Mouse (Mus musculus): ENCODE measurements around the gene Dmbt1. TPM values are rescaled to one million over a fixed set of nuclear protein-coding genes. Genes with fewer than 3 reads are reported as not detected.
"Not testable (repeated sequence)": the region's sequence is repeated elsewhere in the genome, so short reads cannot be mapped to it uniquely, and the experiment has no call there.

The Dmbt1 gene
- total RNA-seq, 1 experiment from 2014 or later: not detected

DNA sequence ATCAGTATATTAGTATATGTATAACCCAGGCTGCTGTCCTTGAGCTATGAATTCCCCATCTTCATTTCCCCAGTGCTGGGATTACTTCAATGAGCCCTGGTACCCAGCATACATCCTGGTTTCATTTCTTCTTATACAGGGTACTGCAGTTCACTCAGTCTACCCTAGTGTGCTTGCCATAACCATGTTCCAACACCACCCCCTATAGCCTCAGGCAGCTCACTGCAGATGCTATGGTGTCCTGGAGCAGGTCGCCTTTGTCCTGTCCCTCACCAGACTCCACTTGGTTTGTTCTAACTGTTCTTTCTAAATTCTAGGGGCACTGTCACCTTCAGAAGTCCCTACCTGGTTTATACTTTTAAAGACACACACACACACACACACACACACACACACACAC, 10.8 kb downstream of the Dmbt1 start:
- no peak for ATAC-seq (replicated peaks; ENCODE audit: insufficient number of reproducible peaks, low FRiP score, low TSS enrichment, poor library complexity, severe bottlenecking)

DNA sequence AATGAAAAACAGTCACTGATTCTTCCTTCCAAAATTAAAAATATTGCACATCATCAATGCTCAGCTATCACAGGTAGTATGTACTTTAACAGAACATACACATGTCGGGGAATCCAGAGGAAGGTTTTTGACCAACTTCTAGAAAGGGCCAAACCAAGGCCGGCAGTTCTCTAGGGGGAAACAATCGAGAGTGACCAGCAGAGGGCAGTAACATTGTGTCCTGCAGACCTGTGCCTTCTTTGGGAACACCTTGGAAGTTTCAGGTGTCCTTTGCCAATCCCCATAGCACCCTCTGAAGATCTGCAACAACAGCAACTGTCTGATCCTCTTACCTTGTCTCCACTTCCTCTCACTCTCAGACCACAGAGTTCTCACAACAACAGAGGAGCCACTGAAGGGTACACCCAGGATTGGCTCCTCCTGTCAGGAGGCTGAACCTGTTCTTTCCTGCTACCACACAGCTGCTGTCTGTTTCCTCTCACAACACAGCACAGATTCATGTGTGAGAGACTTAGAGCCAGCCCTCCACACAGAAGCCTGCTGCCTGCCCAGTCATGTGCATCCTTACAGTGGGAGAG, 13.5 kb downstream of the Dmbt1 start:
- ATAC-seq (replicated peaks; ENCODE audit: insufficient number of reproducible peaks, low FRiP score, low TSS enrichment, poor library complexity, severe bottlenecking): not testable (repeated sequence)

DNA sequence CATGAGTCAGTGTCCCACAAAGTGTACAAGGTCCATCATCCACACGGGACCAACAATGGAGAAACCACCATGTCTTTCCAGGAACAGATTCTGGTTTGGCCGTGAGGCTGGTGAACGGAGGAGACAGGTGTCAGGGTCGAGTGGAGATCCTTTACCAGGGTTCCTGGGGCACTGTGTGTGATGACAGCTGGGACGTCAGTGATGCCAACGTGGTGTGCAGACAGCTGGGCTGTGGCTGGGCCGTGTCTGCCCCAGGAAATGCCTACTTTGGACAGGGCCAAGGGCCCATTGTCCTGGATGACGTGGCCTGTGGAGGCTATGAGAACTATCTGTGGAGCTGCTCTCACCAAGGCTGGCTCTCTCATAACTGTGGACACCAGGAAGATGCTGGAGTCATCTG, 18.0 kb downstream of the Dmbt1 start:
- ATAC-seq (replicated peaks; ENCODE audit: insufficient number of reproducible peaks, low FRiP score, low TSS enrichment, poor library complexity, severe bottlenecking): not testable (repeated sequence)

DNA sequence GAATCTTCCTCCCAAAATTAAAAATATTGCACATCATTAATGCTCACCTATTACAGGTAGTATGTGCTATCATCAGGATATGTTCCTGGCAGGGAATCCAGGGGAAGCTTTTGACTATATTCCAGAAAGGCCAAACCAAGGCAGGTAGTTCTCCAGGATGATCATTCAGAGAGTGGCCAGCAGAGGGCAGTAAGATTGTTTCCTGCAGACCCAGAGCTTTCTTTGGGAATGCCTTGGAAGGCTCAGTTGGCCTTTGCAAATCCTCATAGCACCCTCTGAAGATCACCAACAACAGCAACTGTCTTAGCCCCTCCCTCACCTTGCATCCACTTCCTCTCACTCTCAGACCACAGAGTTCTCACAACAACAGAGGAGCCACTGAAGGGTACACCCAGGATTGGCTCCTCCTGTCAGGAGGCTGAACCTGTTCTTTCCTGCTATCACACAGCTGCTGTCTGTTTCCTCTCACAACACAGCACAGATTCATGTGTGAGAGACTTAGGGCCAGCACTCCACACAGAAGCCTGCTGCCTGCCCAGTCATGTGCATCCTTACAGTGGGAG, 23.0 kb downstream of the Dmbt1 start:
- no peak for ATAC-seq (replicated peaks; ENCODE audit: insufficient number of reproducible peaks, low FRiP score, low TSS enrichment, poor library complexity, severe bottlenecking)

DNA sequence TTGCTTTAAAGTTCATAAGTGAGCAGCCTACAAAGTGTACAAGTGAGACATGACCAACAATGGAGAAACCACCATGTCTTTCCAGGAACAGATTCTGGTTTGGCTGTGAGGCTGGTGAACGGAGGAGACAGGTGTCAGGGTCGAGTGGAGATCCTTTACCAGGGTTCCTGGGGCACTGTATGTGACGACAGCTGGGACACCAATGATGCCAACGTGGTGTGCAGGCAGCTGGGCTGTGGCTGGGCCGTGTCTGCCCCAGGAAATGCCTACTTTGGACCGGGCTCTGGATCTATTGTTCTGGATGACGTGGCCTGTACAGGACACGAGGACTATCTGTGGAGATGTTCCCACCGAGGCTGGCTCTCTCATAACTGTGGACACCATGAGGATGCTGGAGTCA, 26.1 kb downstream of the Dmbt1 start:
- not testable (repeated sequence) for ATAC-seq (replicated peaks; ENCODE audit: insufficient number of reproducible peaks, low FRiP score, low TSS enrichment, poor library complexity, severe bottlenecking)

DNA sequence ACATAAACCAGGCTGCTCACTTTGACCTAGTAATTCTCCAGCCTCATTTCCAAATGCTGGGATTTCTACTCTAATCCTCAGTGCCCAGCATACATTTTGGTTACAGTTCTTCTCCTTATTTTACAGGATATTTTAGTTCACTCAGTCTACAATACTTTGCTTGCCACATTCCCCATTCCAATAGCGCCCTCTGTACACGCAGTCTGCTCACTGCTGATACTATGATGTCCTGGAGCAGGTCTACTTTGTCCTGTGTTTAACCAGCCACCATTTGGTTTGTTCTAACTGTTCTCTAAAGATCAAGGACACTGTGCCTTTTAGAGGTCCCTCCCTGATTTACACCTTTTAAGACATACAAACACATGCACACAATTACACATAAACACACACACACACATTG, 28.0 kb downstream of the Dmbt1 start:
- not testable (repeated sequence) for ATAC-seq (replicated peaks; ENCODE audit: insufficient number of reproducible peaks, low FRiP score, low TSS enrichment, poor library complexity, severe bottlenecking)

DNA sequence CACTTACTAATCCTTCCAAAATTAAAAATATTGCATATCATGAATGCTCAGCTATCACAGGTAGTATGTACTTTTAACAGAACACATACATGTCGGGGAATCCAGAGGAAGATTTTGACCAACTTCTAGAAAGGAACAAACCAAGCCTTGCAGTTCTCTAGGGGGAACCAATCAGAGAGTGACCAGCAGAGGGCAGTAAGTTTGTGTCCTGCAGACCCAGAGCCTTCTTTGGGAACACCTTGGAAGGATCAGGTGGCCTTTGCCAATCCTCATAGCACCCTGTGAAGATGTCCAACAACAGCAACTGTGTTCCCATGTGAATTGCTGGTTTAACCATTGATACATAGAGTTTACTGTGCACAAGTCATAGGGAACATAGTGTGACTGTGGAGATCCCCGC, 30.7 kb downstream of the Dmbt1 start:
- no peak for ATAC-seq (replicated peaks; ENCODE audit: insufficient number of reproducible peaks, low FRiP score, low TSS enrichment, poor library complexity, severe bottlenecking)

DNA sequence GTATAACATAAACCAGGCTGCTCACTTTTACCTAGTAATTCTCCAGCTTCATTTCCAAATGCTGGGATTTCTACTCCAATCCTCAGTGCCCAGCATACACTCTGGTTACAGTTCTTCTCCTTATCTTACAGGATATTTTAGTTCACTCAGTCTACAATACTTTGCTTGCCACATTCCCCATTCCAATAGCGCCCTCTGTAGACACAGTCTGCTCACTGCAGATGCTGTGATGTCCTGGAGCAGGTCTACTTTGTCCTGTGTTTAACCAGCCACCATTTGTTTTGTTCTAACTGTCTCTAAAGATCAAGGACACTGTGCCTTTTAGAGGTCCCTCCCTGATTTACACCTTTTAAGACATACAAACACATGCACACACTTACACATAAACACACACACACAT, 36.3 kb downstream of the Dmbt1 start:
- not testable (repeated sequence) for ATAC-seq (replicated peaks; ENCODE audit: insufficient number of reproducible peaks, low FRiP score, low TSS enrichment, poor library complexity, severe bottlenecking)

DNA sequence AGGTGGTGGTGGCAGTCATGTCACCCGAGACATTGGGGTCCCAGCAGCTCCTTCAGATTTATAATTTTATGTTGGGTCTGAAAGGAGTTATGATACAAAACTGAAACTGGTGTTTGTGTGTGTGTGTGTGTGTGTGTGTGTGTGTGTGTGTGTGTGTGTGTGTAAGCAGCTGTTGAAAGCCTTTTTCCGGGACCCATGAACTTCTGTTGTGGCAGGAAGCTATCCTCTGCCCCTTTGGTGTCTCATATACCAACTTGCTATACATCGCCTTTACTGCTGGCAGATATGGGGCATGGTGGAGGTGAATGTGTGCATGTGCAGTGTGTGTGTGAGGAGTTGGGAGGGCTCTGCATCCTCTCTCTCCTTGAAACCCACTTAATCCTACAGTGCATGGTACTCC, 41.6 kb downstream of the Dmbt1 start:
- ATAC-seq (replicated peaks; ENCODE audit: insufficient number of reproducible peaks, low FRiP score, low TSS enrichment, poor library complexity, severe bottlenecking): not testable (repeated sequence)

DNA sequence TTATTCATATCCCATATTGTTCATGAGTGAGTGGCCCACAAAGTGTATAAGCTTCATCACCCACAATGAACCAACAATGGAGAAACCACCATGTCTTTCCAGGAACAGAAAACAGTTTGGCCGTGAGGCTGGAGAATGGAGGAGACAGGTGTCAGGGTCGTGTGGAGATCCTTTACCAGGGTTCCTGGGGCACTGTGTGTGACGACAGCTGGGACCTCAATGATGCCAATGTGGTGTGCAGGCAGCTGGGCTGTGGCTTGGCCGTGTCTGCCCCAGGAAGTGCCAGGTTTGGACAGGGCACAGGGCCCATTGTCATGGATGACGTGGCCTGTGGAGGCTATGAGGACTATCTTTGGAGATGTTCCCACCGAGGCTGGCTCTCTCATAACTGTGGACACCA, 42.2 kb downstream of the Dmbt1 start:
- not testable (repeated sequence) for ATAC-seq (replicated peaks; ENCODE audit: insufficient number of reproducible peaks, low FRiP score, low TSS enrichment, poor library complexity, severe bottlenecking)

DNA sequence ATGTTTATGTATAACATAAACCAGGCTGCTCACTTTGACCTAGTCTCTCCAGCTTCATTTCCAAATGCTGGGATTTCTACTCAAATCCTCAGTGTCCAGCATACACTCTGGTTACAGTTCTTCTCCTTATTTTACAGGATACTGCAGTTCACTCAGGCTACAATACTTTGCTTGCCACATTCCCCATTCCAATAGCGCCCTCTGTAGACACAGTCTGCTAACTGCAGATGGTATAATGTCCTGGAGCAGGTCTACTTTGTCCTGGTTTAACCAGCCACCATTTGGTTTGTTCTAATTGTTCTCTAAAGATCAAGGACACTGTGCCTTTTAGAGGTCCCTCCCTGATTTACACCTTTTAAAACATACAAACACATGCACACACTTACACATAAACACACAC, 44.1 kb downstream of the Dmbt1 start:
- no peak for ATAC-seq (replicated peaks; ENCODE audit: insufficient number of reproducible peaks, low FRiP score, low TSS enrichment, poor library complexity, severe bottlenecking)

DNA sequence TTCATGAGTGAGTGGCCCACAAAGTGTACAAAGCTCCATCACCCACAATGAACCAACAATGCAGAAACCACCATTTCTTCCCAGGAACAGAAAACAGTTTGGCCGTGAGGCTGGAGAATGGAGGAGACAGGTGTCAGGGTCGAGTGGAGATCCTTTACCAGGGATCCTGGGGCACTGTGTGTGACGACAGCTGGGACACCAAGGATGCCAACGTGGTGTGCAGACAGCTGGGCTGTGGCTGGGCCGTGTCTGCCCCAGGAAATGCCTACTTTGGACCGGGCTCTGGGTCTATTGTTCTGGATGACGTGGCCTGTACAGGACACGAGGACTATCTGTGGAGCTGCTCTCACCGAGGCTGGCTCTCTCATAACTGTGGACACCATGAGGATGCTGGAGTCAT, 50.5 kb downstream of the Dmbt1 start:
- ATAC-seq (replicated peaks; ENCODE audit: insufficient number of reproducible peaks, low FRiP score, low TSS enrichment, poor library complexity, severe bottlenecking): not testable (repeated sequence)

DNA sequence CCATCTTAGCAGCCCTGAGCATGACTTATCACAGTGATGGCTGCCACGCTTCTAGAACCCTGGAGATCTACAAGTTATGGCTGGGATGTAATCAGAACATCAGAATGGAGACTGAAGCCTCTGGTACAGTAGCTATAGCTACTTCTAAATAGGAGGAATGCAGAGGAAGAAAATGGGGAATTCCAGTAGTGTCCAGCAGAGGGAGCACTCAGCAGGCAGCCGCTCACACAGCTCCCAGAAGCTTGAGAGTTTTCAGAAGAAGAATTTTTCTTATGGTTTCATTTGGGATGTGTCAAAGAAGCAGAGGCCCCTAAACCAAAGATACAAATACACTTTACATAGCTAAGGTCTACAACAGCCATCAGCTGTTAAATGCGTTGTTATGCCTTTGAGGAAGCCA, 80.6 kb downstream of the Dmbt1 start:
- ATAC-seq (replicated peaks; ENCODE audit: insufficient number of reproducible peaks, low FRiP score, low TSS enrichment, poor library complexity, severe bottlenecking): no peak

DNA sequence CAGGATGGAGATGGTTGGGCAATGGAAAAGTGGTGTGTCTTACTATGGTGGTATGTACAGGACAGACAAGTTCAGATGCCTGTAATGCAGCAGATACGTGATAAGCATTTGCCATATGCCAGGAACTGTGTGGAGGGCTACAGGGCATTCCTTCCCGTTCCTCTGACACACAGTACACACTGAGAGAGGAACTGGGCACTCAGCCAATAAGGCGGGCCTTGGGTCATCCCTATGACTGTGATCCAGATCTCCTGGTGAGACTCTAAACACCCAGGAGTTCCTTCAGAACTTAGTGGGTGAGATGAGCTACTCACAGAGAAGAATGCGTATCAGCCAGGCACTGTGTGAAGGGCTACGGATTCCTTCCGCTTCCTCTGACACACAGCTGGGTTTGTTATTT, 81.8 kb downstream of the Dmbt1 start:
- ATAC-seq (replicated peaks; ENCODE audit: insufficient number of reproducible peaks, low FRiP score, low TSS enrichment, poor library complexity, severe bottlenecking): no peak

DNA sequence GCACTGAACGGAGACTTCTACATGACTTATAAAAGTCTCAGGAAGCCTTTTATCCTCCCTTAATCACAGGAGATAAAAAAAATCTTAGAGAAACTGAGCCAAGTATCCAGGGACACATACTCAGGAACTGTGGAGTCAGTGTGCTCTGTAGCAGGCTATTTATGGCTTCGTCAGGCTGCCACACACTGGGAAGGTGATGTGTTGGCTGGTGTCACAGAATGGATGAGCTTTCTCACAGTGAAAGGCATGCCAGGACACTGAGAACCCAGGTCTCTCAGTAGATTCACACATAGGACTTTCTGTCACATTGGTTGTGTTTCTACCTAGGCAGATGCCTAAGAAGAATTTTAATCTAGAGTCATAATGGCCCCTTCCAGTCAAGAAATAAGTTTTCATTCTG, 82.6 kb downstream of the Dmbt1 start:
- no peak for ATAC-seq (replicated peaks; ENCODE audit: insufficient number of reproducible peaks, low FRiP score, low TSS enrichment, poor library complexity, severe bottlenecking)

DNA sequence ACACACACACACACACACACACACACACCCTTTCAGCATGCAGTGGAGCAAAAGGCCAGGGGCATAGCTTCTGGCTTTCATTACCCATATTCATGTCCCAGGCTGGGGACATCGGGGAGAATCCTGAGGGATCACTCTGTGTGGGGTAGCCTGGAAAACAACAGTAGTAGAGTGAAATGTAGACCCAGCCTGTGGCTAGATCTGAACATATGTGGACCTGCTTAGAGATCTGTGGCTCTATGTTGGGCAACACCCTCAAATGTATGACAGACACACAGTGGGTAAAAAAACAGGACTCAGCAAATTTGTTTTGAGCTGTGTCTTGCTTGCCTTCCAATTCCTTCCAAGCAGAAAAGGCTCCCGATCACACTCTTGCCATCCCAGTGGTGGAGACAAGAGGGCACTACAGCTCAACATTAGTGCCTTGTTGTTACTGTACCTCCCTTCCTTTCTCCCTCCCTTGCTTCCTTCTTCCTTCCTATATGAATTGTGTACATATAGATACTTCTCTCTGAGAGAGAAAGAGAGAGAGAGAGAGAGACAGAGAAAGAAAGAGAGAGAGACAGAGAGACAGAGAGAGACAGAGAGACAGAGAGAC, 90.5 kb downstream of the Dmbt1 start:
- no peak for ATAC-seq (replicated peaks; ENCODE audit: insufficient number of reproducible peaks, low FRiP score, low TSS enrichment, poor library complexity, severe bottlenecking)

DNA sequence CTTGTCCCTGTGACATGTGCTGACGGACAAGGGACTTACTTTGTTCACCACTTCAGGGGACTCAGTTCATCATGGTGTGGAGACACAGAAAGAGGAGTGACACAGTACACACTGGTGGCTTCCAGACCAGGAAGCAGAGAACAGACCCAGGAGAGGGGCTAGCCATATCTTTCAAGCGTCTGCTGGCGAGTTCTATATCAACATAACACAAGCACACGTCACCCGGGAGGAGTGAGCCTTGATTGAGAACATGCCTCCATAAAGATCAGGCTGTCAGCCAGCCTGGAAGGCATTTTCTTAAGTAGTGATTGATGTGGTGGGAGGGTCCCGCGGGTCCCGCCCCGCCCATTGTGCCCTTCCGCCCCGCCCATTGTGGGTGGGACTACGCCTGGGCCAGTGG, 98.2 kb downstream of the Dmbt1 start:
- ATAC-seq (replicated peaks; ENCODE audit: insufficient number of reproducible peaks, low FRiP score, low TSS enrichment, poor library complexity, severe bottlenecking): no peak

DNA sequence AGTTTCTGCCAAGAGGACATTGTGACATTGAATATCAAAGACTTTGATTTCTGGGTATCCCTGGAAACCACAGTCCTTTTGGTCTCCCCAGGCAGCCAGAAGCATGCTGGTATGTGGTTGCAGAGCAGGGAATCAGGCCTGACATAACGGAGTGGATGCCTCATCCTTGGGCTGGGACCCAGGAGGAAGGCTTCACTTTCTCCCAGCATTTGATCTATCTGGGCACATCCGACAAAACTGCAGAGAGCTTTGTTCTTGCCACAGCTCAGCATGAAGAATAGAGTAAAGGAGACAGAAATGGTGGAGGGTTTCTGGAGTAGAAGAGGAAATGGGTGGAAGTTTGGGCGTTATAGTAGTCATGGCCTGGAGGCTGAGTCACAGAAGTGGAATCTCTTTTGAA, 101.3 kb downstream of the Dmbt1 start:
- no peak for ATAC-seq (replicated peaks; ENCODE audit: insufficient number of reproducible peaks, low FRiP score, low TSS enrichment, poor library complexity, severe bottlenecking)

DNA sequence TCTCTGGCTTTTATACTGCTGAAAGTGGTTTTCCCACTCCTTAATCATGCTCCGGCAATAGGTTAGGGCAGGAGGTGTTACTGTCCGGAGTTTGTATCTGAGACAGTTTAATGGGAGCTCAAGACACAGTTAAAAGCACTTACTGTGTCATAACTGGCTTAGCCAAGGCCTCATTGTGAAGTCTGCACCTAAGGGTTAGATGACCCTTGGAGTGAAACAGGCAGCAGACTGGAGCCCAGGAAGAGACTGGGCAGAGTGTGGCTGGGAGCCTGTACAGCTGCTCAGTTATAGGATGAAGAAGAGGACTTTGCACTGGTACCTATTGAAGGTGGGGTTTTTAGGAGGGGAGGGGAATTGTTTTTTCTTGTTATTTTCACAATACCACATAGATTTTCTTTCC, 114.4 kb downstream of the Dmbt1 start, which contains the start of gene 4933402N03Rik:
4933402N03Rik (minus strand) TSS at position 101 of the 400 bp plus-strand sequence.
- ATAC-seq (replicated peaks; ENCODE audit: insufficient number of reproducible peaks, low FRiP score, low TSS enrichment, poor library complexity, severe bottlenecking): no peak

DNA sequence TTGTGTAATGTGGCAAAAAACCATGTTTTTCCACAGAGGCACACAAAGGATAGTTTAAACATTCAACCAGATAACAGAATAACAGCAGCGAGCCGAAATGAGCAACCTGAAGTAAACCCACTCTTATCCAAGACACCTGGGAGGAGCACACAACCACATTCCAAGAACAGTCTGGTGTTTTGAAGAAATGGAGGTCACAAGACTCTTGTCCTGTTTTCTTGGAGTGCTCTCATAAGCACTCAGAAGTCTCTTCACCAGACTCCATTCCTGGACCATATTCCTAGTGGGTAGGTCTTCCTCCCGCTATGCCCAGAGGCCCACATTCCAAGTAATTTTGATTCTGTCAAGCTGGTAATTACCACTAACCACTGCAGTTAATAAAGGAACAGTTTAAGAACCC, 118.3 kb downstream of the Dmbt1 start:
- no peak for ATAC-seq (replicated peaks; ENCODE audit: insufficient number of reproducible peaks, low FRiP score, low TSS enrichment, poor library complexity, severe bottlenecking)

Data from monocyte, adult 5-6 weeks (primary cell).